Mouse (Mus musculus) heart, embryonic 14.5 days (tissue): ENCODE data around the gene Gal3st2b. TPM values are rescaled to one million over a fixed set of nuclear protein-coding genes. Genes with fewer than 3 reads are reported as not detected.
"Not testable (repeated sequence)": the region's sequence is repeated elsewhere in the genome, so short reads cannot be mapped to it uniquely, and the experiment has no call there.

Experiments used
- ATAC-seq: fragments of 200-750 bp; cut with Nextera tagmentation; 2 replicates; pipeline ENCODE4 v1.8.0; 2017; ENCODE audit warnings: low read depth, moderate TSS enrichment; ENCODE audit not compliant: insufficient number of reproducible peaks, insufficient read depth, low FRiP score
- H3K27ac ChIP-seq, 2 experiments: fragments of 200-500 bp in 1 of 2; fragments of 300-500 bp in 1 of 2; sonication (generic) in 1 of 2; replicated peaks in 1 of 2; 2 replicates each; pipeline ENCODE4 v1.5.1; 2012 to 2014; ENCODE audit warnings: low read depth in 2 of 2, low read length in 2 of 2, control low read depth in 1 of 2, mild to moderate bottlenecking in 1 of 2, mixed read lengths in 1 of 2; ENCODE audit not compliant: control insufficient read depth in 1 of 2, insufficient read depth in 1 of 2
- H3K27me3 ChIP-seq: fragments of 300-500 bp; sonication (generic); 2 replicates; pipeline ENCODE4 v1.6.1; 2014; ENCODE audit warnings: mild to moderate bottlenecking, low read length, control low read depth; ENCODE audit not compliant: control insufficient read depth, insufficient read depth
- H3K36me3 ChIP-seq: fragments of 300-500 bp; sonication (generic); 2 replicates; pipeline ENCODE4 v1.6.1; 2014; ENCODE audit warnings: mild to moderate bottlenecking, control low read depth, low read length, mixed read lengths; ENCODE audit not compliant: control insufficient read depth, insufficient read depth
- H3K4me1 ChIP-seq, 2 experiments: fragments of 200-500 bp in 1 of 2; fragments of 300-500 bp in 1 of 2; sonication (generic) in 1 of 2; 2 replicates each; pipeline ENCODE4 v1.6.1; 2012 to 2014; ENCODE audit warnings: low read length in 2 of 2, control low read depth in 1 of 2, mixed read lengths in 1 of 2; ENCODE audit not compliant: control insufficient read depth in 2 of 2, insufficient read depth in 2 of 2
- H3K4me2 ChIP-seq: fragments of 300-500 bp; sonication (generic); 2 replicates; pipeline ENCODE4 v1.6.1; 2014; ENCODE audit warnings: mild to moderate bottlenecking, low read length
- H3K4me3 ChIP-seq, 2 experiments: fragments of 200-500 bp in 1 of 2; fragments of 300-500 bp in 1 of 2; sonication (generic) in 1 of 2; 2 replicates each; pipeline ENCODE4 v1.5.1; 2012 to 2014; ENCODE audit warnings: low read length in 2 of 2, mild to moderate bottlenecking in 2 of 2, control low read depth in 1 of 2, low read depth in 1 of 2, moderate library complexity in 1 of 2; ENCODE audit not compliant: control insufficient read depth in 1 of 2, insufficient read depth in 1 of 2
- H3K9ac ChIP-seq: fragments of 300-500 bp; sonication (generic); 2 replicates; pipeline ENCODE4 v1.6.1; 2014; ENCODE audit warnings: mild to moderate bottlenecking, low read length
- H3K9me3 ChIP-seq: fragments of 300-500 bp; sonication (generic); 2 replicates; pipeline ENCODE4 v1.6.1; 2016; ENCODE audit warnings: low read length, control low read depth; ENCODE audit not compliant: control insufficient read depth
- WGBS: fragments of 180-500 bp; shearing (Covaris S2); extraction: QIAGEN DNeasy Blood & Tissue Kit; methylation state at CpG from one replicate; pipeline ENCODE4 v1.1.7; 2014; 5-methylcytosine and 5-hydroxymethylcytosine counted together
- polyA plus RNA-seq: library from polyadenylated mRNA; unstranded; fragments of >200 nt; fragmentation: Nextera tagmentation; extraction: Ambion mirVana; gene quantifications from 2 replicates; pipeline ENCODE4 v1.2.1, GENCODE M21; 2014

Gene Gal3st2b
- polyA plus RNA-seq = not detected in 2 replicates

DNA sequence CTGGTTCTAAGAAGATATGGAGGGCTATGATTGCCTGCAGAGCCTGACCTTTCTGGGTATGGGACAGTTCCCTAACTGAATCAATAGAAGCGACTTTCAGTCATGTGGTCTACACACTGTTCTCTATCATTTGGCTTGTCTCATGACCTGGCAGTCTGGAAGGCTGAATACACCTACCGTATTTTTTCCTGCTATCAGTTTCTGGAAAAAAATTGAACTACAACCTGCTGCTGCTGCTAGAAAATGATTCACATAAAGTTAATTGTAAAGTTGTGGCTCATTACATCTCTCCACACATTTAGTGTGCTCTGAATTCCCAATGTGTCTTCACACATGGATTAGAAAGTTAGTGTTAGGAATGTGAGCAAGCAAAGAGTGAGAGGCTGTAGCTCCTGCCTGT, at the start of gene Gal3st2b:
Gal3st2b (plus strand) TSS at position 301 of the 400 bp plus-strand sequence.
- not testable (repeated sequence) for H3K4me2 ChIP-seq, H3K4me1 ChIP-seq, H3K4me3 ChIP-seq, H3K27me3 ChIP-seq, H3K9ac ChIP-seq, H3K27ac ChIP-seq, H3K36me3 ChIP-seq, ATAC-seq, H3K9me3 ChIP-seq
- 72% methylated on average over 2 of the region's 2 CpGs for WGBS

DNA sequence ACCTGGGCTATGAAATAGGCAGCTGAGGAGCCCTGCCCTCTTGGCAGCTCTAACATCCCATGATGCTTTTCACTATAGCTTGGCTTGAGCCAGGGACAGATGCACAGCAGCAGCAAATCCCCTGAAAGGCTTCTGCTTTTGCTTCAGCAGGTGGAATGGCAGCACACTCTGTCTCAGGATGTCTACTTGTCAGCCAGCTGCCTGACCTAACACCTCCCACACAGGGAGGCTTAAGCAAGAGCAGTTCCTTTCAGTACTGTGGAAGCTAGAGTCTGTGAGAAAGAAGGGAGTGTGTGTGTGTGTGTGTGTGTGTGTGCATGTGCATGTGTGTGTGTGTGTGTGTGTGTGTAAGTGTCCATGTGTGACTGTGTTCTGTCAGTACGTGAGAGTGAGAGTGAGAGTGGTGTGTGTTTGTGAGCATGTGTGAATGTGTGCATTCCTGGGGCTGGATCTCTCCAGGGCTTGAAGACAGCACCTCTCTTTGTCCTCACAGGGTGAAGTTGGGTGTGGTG, 46.5 kb upstream of the Gal3st2b start:
- not testable (repeated sequence) for H3K4me3 ChIP-seq, H3K4me1 ChIP-seq, H3K4me2 ChIP-seq, H3K27ac ChIP-seq, H3K36me3 ChIP-seq, H3K9me3 ChIP-seq, H3K27me3 ChIP-seq, H3K9ac ChIP-seq
- WGBS = 29% methylated on average over 1 of the region's 1 CpGs
- peak; percentile 17; the same call in 1 of the 2 replicates for ATAC-seq

DNA sequence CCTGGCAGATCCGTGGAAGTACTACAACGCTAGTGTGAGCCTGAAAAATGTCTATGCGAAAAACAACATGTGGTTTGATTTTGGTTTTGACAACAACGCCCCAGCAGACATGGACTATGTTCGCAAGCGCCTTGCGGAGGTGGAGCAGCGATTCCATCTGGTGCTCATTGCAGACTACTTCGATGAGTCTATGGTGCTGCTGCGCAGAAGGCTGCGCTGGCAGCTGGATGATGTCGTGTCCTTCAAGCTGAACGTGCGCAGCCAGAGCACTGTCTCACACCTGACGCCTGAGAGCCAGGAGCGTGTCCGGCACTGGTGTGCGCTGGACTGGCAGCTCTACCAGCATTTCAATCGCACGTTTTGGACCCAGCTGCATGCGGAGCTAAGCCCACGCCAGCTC, 43.7 kb upstream of the Gal3st2b start:
- WGBS = 94% methylated on average over 10 of the region's 22 CpGs
- H3K27ac ChIP-seq, H3K4me1 ChIP-seq, ATAC-seq, H3K4me3 ChIP-seq, H3K9ac ChIP-seq, H3K9me3 ChIP-seq, H3K4me2 ChIP-seq, H3K27me3 ChIP-seq, H3K36me3 ChIP-seq: not testable (repeated sequence)

DNA sequence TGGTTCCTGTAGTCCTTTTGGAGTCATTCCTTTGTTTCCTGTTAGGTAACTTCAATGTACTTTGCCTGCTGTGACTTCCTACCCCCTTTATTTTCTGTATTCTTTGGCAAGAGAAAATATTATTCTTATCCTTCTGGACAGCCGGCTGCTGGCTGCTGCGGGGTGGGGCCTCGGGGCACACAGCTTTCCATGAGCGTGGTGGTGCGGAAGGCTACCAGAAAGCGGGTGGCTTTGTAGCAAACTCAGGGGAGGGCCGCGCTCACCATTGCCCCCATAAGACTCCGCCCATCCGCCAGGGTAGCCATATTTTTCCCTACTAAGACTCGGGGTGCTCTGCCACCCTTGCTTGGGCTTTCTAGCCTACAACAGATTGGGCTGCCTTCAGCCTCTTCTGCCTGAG, 36.3 kb upstream of the Gal3st2b start:
- H3K4me1 ChIP-seq, H3K4me3 ChIP-seq, H3K27ac ChIP-seq, H3K36me3 ChIP-seq, H3K9me3 ChIP-seq, H3K27me3 ChIP-seq, H3K9ac ChIP-seq, H3K4me2 ChIP-seq: not testable (repeated sequence)
- peak; percentile 68 for ATAC-seq
- no CpG with 5 or more reads among the region's 11 CpGs for WGBS

DNA sequence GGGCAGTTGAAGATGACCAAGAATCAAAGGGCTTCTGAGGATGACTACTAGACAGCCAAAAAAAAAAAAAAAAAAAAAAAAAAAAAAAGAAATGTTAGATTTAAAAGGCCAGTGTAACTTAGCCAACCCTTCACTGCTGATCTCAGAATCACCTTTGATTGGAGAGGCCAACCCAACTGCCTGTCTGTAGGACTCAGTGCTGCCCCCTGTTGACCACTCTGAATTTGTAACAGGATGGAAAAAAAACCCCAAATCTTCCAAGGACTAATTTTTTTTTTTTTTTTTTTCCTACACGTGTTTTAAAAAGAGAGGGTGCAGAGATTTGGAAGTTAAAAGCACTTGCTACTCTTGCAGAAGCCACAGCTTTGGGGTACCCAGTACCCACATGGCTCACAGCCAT, 27.2 kb upstream of the Gal3st2b start:
- H3K27me3 ChIP-seq, H3K36me3 ChIP-seq, H3K27ac ChIP-seq, H3K9ac ChIP-seq, H3K9me3 ChIP-seq, H3K4me1 ChIP-seq, H3K4me3 ChIP-seq, H3K4me2 ChIP-seq, ATAC-seq: not testable (repeated sequence)
- 50% methylated on average over 1 of the region's 1 CpGs for WGBS

DNA sequence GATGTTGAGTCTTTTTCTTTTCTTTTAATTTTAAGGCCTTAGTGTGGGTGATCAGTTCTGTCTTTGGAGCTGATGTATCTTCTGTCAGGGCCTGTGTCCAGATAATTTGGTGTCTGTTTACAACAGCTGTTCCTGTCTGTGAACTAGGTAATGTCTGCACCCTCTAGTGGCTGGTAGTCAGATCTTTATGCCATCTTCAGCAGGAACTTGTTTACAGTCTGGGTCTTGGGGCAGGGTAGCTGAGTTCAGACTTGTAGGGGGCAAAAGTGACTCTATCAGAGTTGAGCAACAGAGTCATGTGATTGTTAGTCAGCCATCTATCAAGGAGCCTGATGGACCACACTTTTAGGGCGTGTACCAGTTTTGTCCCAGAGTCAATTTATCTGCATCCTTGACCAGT, 20.7 kb upstream of the Gal3st2b start:
- WGBS = no CpG with 5 or more reads among the region's 1 CpGs

DNA sequence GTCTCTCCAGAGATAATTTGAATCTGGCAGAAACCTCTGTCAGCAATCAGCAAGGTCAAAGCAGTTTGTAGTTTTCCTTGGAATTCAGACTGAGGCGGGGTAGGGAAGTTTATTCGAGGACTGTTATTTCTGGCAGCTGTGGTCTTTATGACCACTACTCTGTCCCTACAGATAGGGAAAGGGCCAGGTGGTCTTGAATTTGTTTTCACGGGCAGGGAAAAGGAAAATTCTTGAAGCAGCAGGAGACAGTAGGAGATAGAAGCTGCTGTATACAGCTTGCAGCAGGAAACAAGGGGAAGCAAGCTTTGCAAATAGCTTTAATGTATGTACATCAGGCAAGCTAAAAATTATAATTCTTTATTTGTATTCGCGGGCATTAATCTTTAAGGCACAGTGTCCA, 16.8 kb upstream of the Gal3st2b start:
- not testable (repeated sequence) for H3K4me3 ChIP-seq, H3K27ac ChIP-seq, H3K4me2 ChIP-seq, H3K27me3 ChIP-seq, H3K9me3 ChIP-seq, H3K9ac ChIP-seq, H3K36me3 ChIP-seq, H3K4me1 ChIP-seq
- 0 out of 2 replicates have a peak, but pooled peaks have one; percentile 46 for ATAC-seq
- 3% methylated on average over 3 of the region's 5 CpGs for WGBS

More for the DNA sequence above, 20.7 kb upstream of the Gal3st2b start:
- not testable (repeated sequence) for H3K4me3 ChIP-seq, H3K4me1 ChIP-seq, H3K9me3 ChIP-seq, H3K36me3 ChIP-seq, ATAC-seq, H3K27me3 ChIP-seq, H3K4me2 ChIP-seq, H3K9ac ChIP-seq, H3K27ac ChIP-seq

DNA sequence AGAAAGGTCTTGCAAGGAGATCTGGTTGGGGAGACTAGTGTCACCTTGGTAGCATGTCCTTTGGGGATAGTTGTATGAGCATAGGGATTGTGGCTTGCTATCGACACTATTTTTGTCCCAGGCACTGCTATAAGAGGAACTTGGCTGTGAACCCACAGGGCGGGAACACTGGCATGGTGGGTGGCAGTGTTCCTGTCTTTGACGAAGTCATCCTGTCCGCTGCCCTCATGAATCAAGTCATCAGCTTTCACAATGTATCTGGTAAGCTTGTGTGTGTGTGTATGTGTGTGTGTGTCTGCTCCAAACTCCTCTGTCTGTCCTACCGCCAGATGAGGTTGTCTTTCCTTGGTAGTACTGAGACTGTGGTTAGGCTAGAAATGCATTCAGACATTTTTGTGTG, 11.4 kb upstream of the Gal3st2b start:
- WGBS = 54% methylated on average over 3 of the region's 5 CpGs
- H3K36me3 ChIP-seq, H3K9me3 ChIP-seq, H3K27ac ChIP-seq, H3K4me2 ChIP-seq, ATAC-seq, H3K4me1 ChIP-seq, H3K27me3 ChIP-seq, H3K4me3 ChIP-seq, H3K9ac ChIP-seq: not testable (repeated sequence)
